Mouse (Mus musculus) limb, embryonic 15.5 days (tissue): ENCODE results near the gene Lrp6. TPM values are rescaled to one million over a fixed set of nuclear protein-coding genes. Genes with fewer than 3 reads are reported as not detected.

Source experiments
- ATAC-seq: fragments of 200-750 bp; cut with Nextera tagmentation; 2 replicates; pipeline ENCODE4 v1.8.0; 2017; ENCODE audit warnings: low read depth, moderate TSS enrichment; ENCODE audit not compliant: insufficient number of reproducible peaks, low FRiP score, low TSS enrichment
- H3K27ac ChIP-seq: fragments of 300-500 bp; sonication (generic); 2 replicates; pipeline ENCODE4 v1.5.1; 2015; ENCODE audit warnings: moderate library complexity, mild to moderate bottlenecking, inconsistent platforms
- H3K27me3 ChIP-seq: fragments of 300-500 bp; sonication (generic); 2 replicates; pipeline ENCODE4 v1.6.1; 2015; ENCODE audit warnings: inconsistent platforms
- H3K36me3 ChIP-seq: fragments of 300-500 bp; sonication (generic); 2 replicates; pipeline ENCODE4 v1.6.1; 2015; ENCODE audit warnings: inconsistent platforms
- H3K4me1 ChIP-seq: fragments of 300-500 bp; sonication (generic); 2 replicates; pipeline ENCODE4 v1.6.1; 2015; ENCODE audit warnings: inconsistent platforms
- H3K4me2 ChIP-seq: fragments of 300-500 bp; sonication (generic); 2 replicates; pipeline ENCODE4 v1.6.1; 2015; ENCODE audit warnings: mild to moderate bottlenecking, inconsistent platforms
- H3K4me3 ChIP-seq: fragments of 300-500 bp; sonication (generic); 2 replicates; pipeline ENCODE4 v1.5.1; 2015; ENCODE audit warnings: mild to moderate bottlenecking, inconsistent platforms
- H3K9ac ChIP-seq: fragments of 300-500 bp; sonication (generic); 2 replicates; pipeline ENCODE4 v1.6.1; 2015; ENCODE audit warnings: inconsistent platforms
- H3K9me3 ChIP-seq: fragments of 300-500 bp; sonication (generic); 2 replicates; pipeline ENCODE4 v1.6.1; 2016; ENCODE audit warnings: inconsistent platforms
- WGBS: fragments of 180-500 bp; shearing (Covaris S2); methylation state at CpG from one replicate; pipeline ENCODE4 v1.1.7; 2015; 5-methylcytosine and 5-hydroxymethylcytosine counted together
- polyA plus RNA-seq: library from polyadenylated mRNA; unstranded; fragments of >200 nt; fragmentation: Nextera tagmentation; extraction: Ambion mirVana; gene quantifications from 2 replicates; pipeline ENCODE4 v1.2.1, GENCODE M21; 2015

Gene Lrp6
- polyA plus RNA-seq, 1 experiment from 2014 or later, result 31.1 TPM

- Histone ChIP-seq H3K4me1 (peaks cover 19% of the 10 kb centered on the region), H3K27me3 (no peaks in the 10 kb centered on the region), H3K9ac (no peak overlapping the region), H3K4me2 (no peak overlapping the region), H3K36me3 (peaks cover 17% of the 10 kb centered on the region; the same call in 1 of the 2 replicates), H3K4me3 (no peak overlapping the region), H3K9me3 (no peaks in the 10 kb centered on the region), H3K27ac (no peak overlapping the region)
- 92% methylated on average over 3 of the region's 3 CpGs for WGBS
- ATAC-seq, result no peak
Observed at GRCm38 (mm10) chr6:134441716-134442115, 125.0 kb downstream of the Lrp6 start.

GRCm38 (mm10) chr6:134440023-134440422 is 126.7 kb downstream of the Lrp6 start:
- Histone ChIP-seq H3K4me3 (peak overlapping the region; percentile 20), H3K27me3 (no peaks in the 10 kb centered on the region), H3K36me3 (peaks cover 7% of the 10 kb centered on the region; the same call in 1 of the 2 replicates), H3K9ac (no peak overlapping the region), H3K27ac (peak overlapping the region; percentile 85), H3K9me3 (no peaks in the 10 kb centered on the region), H3K4me1 (peaks cover 19% of the 10 kb centered on the region), H3K4me2 (peak overlapping the region; percentile 43)
- 17% methylated on average over 10 of the region's 10 CpGs for WGBS
- peak; percentile 49; the same call in 1 of the 2 replicates for ATAC-seq

- Histone ChIP-seq H3K9ac (no peak overlapping the region), H3K27ac (peak overlapping the region; percentile 85)
- 15% methylated on average over 23 of the region's 23 CpGs for WGBS
Observed at GRCm38 (mm10) chr6:134439401-134440021, 127.3 kb downstream of the Lrp6 start.

GRCm38 (mm10) chr6:134436955-134437354 is 129.8 kb downstream of the Lrp6 start:
- Histone ChIP-seq H3K9me3 (no peaks in the 10 kb centered on the region), H3K9ac (no peak overlapping the region), H3K27ac (no peak overlapping the region), H3K27me3 (no peaks in the 10 kb centered on the region), H3K4me1 (peaks cover 29% of the 10 kb centered on the region), H3K4me2 (no peak overlapping the region), H3K4me3 (no peak overlapping the region), H3K36me3 (no peaks in the 10 kb centered on the region)
- 67% methylated on average over 5 of the region's 5 CpGs for WGBS
- no peak for ATAC-seq

More at GRCm38 (mm10) chr6:134439401-134440021, 127.3 kb downstream of the Lrp6 start:
- ATAC-seq, result peak; percentile 77
- H3K4me3 ChIP-seq, result peak overlapping the region; percentile 20
- H3K4me2 ChIP-seq, result peak overlapping the region; percentile 43
- peaks cover 22% of the 10 kb centered on the region for H3K4me1 ChIP-seq
- H3K27me3 ChIP-seq, result no peaks in the 10 kb centered on the region
- H3K9me3 ChIP-seq, result no peaks in the 10 kb centered on the region
- 0 out of 2 replicates have a peak, but pooled peaks cover 2% of the 10 kb centered on the region for H3K36me3 ChIP-seq

- WGBS, result 55% methylated on average over 9 of the region's 9 CpGs
- H3K4me3 ChIP-seq, result no peak overlapping the region
- no peaks in the 10 kb centered on the region for H3K36me3 ChIP-seq
- no peak overlapping the region for H3K27ac ChIP-seq
- H3K27me3 ChIP-seq, result no peaks in the 10 kb centered on the region
- H3K4me1 ChIP-seq, result peaks cover 33% of the 10 kb centered on the region
- ATAC-seq, result no peak
- no peak overlapping the region for H3K9ac ChIP-seq
- H3K9me3 ChIP-seq, result no peaks in the 10 kb centered on the region
- H3K4me2 ChIP-seq, result no peak overlapping the region
Observed at GRCm38 (mm10) chr6:134434866-134435390, 131.8 kb downstream of the Lrp6 start.

- WGBS, result 59% methylated on average over 6 of the region's 6 CpGs
- H3K36me3 ChIP-seq, result no peaks in the 10 kb centered on the region
- ATAC-seq, result no peak
- H3K4me1 ChIP-seq, result peaks cover 33% of the 10 kb centered on the region
- no peaks in the 10 kb centered on the region for H3K9me3 ChIP-seq
- no peak overlapping the region for H3K9ac ChIP-seq
- H3K27ac ChIP-seq, result no peak overlapping the region
- no peak overlapping the region for H3K4me2 ChIP-seq
- H3K4me3 ChIP-seq, result no peak overlapping the region
- no peaks in the 10 kb centered on the region for H3K27me3 ChIP-seq
Observed at GRCm38 (mm10) chr6:134434044-134434443, 132.7 kb downstream of the Lrp6 start.

GRCm38 (mm10) chr6:134433281-134433680 is 133.5 kb downstream of the Lrp6 start:
- no peak for ATAC-seq
- Histone ChIP-seq H3K4me2 (no peak overlapping the region), H3K9ac (no peak overlapping the region), H3K4me1 (peaks cover 35% of the 10 kb centered on the region), H3K36me3 (no peaks in the 10 kb centered on the region), H3K4me3 (no peak overlapping the region), H3K9me3 (no peaks in the 10 kb centered on the region), H3K27me3 (no peaks in the 10 kb centered on the region), H3K27ac (no peak overlapping the region)
- 85% methylated on average over 3 of the region's 3 CpGs for WGBS

GRCm38 (mm10) chr6:134431583-134431982 is 135.2 kb downstream of the Lrp6 start:
- Histone ChIP-seq H3K4me1 (peaks cover 39% of the 10 kb centered on the region), H3K9me3 (no peaks in the 10 kb centered on the region), H3K36me3 (no peaks in the 10 kb centered on the region), H3K4me3 (no peak overlapping the region), H3K27me3 (no peaks in the 10 kb centered on the region), H3K27ac (no peak overlapping the region), H3K4me2 (no peak overlapping the region), H3K9ac (no peak overlapping the region)
- 74% methylated on average over 4 of the region's 4 CpGs for WGBS
- no peak for ATAC-seq

GRCm38 (mm10) chr6:134430161-134430799 is 136.5 kb downstream of the Lrp6 start:
- 46% methylated on average over 9 of the region's 9 CpGs for WGBS
- H3K27me3 ChIP-seq, result no peaks in the 10 kb centered on the region
- no peak overlapping the region for H3K4me3 ChIP-seq
- H3K36me3 ChIP-seq, result no peaks in the 10 kb centered on the region
- no peak overlapping the region for H3K9ac ChIP-seq
- no peak overlapping the region for H3K4me2 ChIP-seq
- H3K9me3 ChIP-seq, result no peaks in the 10 kb centered on the region
- peaks cover 41% of the 10 kb centered on the region for H3K4me1 ChIP-seq
- peak; percentile 41; the same call in 1 of the 2 replicates for ATAC-seq
- H3K27ac ChIP-seq, result peak overlapping the region; percentile 52

GRCm38 (mm10) chr6:134428455-134428854 is 138.3 kb downstream of the Lrp6 start:
- Histone ChIP-seq H3K4me3 (no peak overlapping the region), H3K4me2 (no peak overlapping the region; the same call in 1 of the 2 replicates), H3K4me1 (peaks cover 35% of the 10 kb centered on the region), H3K27me3 (no peaks in the 10 kb centered on the region), H3K9me3 (no peaks in the 10 kb centered on the region), H3K36me3 (no peaks in the 10 kb centered on the region), H3K27ac (peak overlapping the region; percentile 69), H3K9ac (no peak overlapping the region)
- no peak for ATAC-seq
- WGBS, result 25% methylated on average over 5 of the region's 5 CpGs

- Histone ChIP-seq H3K27me3 (no peaks in the 10 kb centered on the region), H3K4me2 (no peak overlapping the region), H3K4me1 (peaks cover 35% of the 10 kb centered on the region), H3K9me3 (no peaks in the 10 kb centered on the region), H3K4me3 (no peak overlapping the region), H3K9ac (no peak overlapping the region), H3K36me3 (no peaks in the 10 kb centered on the region), H3K27ac (0 out of 2 replicates have a peak overlapping the region, but pooled peaks have one; percentile 69)
- ATAC-seq, result no peak
- WGBS, result 78% methylated on average over 3 of the region's 3 CpGs
Observed at GRCm38 (mm10) chr6:134427165-134427564, 139.6 kb downstream of the Lrp6 start.

- Histone ChIP-seq H3K36me3 (no peaks in the 10 kb centered on the region), H3K4me3 (no peak overlapping the region), H3K9me3 (no peaks in the 10 kb centered on the region), H3K27me3 (no peaks in the 10 kb centered on the region), H3K4me2 (no peak overlapping the region), H3K4me1 (peaks cover 33% of the 10 kb centered on the region), H3K27ac (no peak overlapping the region), H3K9ac (no peak overlapping the region)
- 0 out of 2 replicates have a peak, but pooled peaks have one; percentile 62 for ATAC-seq
- WGBS, result 32% methylated on average over 11 of the region's 11 CpGs
Observed at GRCm38 (mm10) chr6:134425216-134425717, 141.5 kb downstream of the Lrp6 start.
